Mouse (Mus musculus) MEL (cell line): ENCODE data around the gene Dpm2. TPM values are rescaled to one million over a fixed set of nuclear protein-coding genes. Genes with fewer than 3 reads are reported as not detected.

Experiments
- DNase-seq: peaks from one replicate; pipeline ENCODE4 v3.0.0; 2011; ENCODE audit warnings: low read depth, low spot score
- H3K27ac ChIP-seq: 2 replicates; pipeline ENCODE4 v1.5.1; 2012; ENCODE audit warnings: low read depth, mild to moderate bottlenecking, control low read depth, low read length, moderate library complexity; ENCODE audit not compliant: control insufficient read depth
- H3K27me3 ChIP-seq, 2 experiments: fragments of 150-350 bp in 1 of 2; sonication (generic) in 1 of 2; 2 replicates each; pipeline ENCODE4 v1.6.1; 2012; ENCODE audit warnings: low read length in 2 of 2, mild to moderate bottlenecking in 2 of 2, improper control_type of control experiment in 1 of 2, moderate library complexity in 1 of 2; ENCODE audit not compliant: insufficient read depth in 2 of 2, control insufficient read depth in 1 of 2
- H3K36me3 ChIP-seq, 2 experiments: 2 replicates each; pipeline ENCODE4 v1.6.1; 2012 to 2014; ENCODE audit warnings: low read length in 2 of 2, improper control_type of control experiment in 1 of 2, inconsistent platforms in 1 of 2, mild to moderate bottlenecking in 1 of 2; ENCODE audit not compliant: insufficient read depth in 2 of 2, control insufficient read depth in 1 of 2
- H3K4me1 ChIP-seq, 2 experiments: fragments of 150-350 bp in 1 of 2; sonication (generic) in 1 of 2; 2 replicates each; pipeline ENCODE4 v1.6.1; 2012; ENCODE audit warnings: low read length in 2 of 2, improper control_type of control experiment in 1 of 2, mild to moderate bottlenecking in 1 of 2; ENCODE audit not compliant: insufficient read depth in 2 of 2, control insufficient read depth in 1 of 2
- H3K4me3 ChIP-seq, 2 experiments: fragments of 150-350 bp in 1 of 2; sonication (generic) in 1 of 2; 2 replicates each; pipeline ENCODE4 v1.5.1; 2012; ENCODE audit warnings: low read depth in 2 of 2, low read length in 2 of 2, mild to moderate bottlenecking in 2 of 2, moderate library complexity in 2 of 2, control low read depth in 1 of 2, improper control_type of control experiment in 1 of 2; ENCODE audit not compliant: control insufficient read depth in 1 of 2, insufficient read depth in 1 of 2
- H3K79me2 ChIP-seq: 2 replicates; pipeline ENCODE4 v1.6.1; 2012; ENCODE audit warnings: mild to moderate bottlenecking, low read length, moderate library complexity; ENCODE audit not compliant: control insufficient read depth, poor library complexity, insufficient read depth
- H3K9ac ChIP-seq: 2 replicates; pipeline ENCODE4 v1.6.1; 2012; ENCODE audit warnings: low read depth, mild to moderate bottlenecking, control low read depth, low read length, moderate library complexity; ENCODE audit not compliant: control insufficient read depth, poor library complexity, severe bottlenecking
- H3K9me3 ChIP-seq: fragments of 150-350 bp; sonication (generic); replicated peaks from 2 replicates; pipeline ENCODE4 v1.6.1; 2012; ENCODE audit warnings: mild to moderate bottlenecking, low read length, improper control_type of control experiment, moderate library complexity; ENCODE audit not compliant: insufficient read depth
- BHLHE40 ChIP-seq: IDR thresholded peaks from 2 replicates; pipeline ENCODE4 v1.6.1; 2012; ENCODE audit warnings: low read depth, mild to moderate bottlenecking, inconsistent platforms, low read length, improper control_type of control experiment, borderline replicate concordance
- CHD1 ChIP-seq: IDR thresholded peaks from 2 replicates; pipeline ENCODE4 v1.6.1; 2012; ENCODE audit warnings: low read depth, mild to moderate bottlenecking, inconsistent platforms, low read length, improper control_type of control experiment
- CHD2 ChIP-seq: IDR thresholded peaks from 2 replicates; pipeline ENCODE4 v1.6.1; 2011; ENCODE audit warnings: low read length, improper control_type of control experiment
- CTCF ChIP-seq, 3 experiments: IDR thresholded peaks in 2 of 3; conservative IDR thresholded peaks in 1 of 3; 2 replicates each; pipeline ENCODE4 v1.5.1; 2011 to 2012; ENCODE audit warnings: low read length in 3 of 3, low read depth in 2 of 3, mild to moderate bottlenecking in 2 of 3, improper control_type of control experiment in 1 of 3, inconsistent platforms in 1 of 3, mixed read lengths in 1 of 3, moderate library complexity in 1 of 3; ENCODE audit not compliant: control insufficient read depth in 1 of 3, insufficient read depth in 1 of 3, poor library complexity in 1 of 3, severe bottlenecking in 1 of 3
- EP300 ChIP-seq, 2 experiments: IDR thresholded peaks; 2 replicates each; pipeline ENCODE4 v1.6.1; 2011; ENCODE audit warnings: improper control_type of control experiment in 2 of 2, low read length in 2 of 2, low read depth in 1 of 2, mild to moderate bottlenecking in 1 of 2
- GATA1 ChIP-seq: IDR thresholded peaks from 2 replicates; pipeline ENCODE4 v1.6.1; 2011; ENCODE audit warnings: low read depth, low read length, improper control_type of control experiment
- HCFC1 ChIP-seq: IDR thresholded peaks from 2 replicates; pipeline ENCODE4 v1.6.1; 2012; ENCODE audit warnings: low read depth, mild to moderate bottlenecking, inconsistent platforms, low read length, improper control_type of control experiment, moderate library complexity
- JUND ChIP-seq: IDR thresholded peaks from 2 replicates; pipeline ENCODE4 v1.6.1; 2011; ENCODE audit warnings: low read depth, mild to moderate bottlenecking, improper control_type of control experiment, low read length
- KAT2A ChIP-seq: conservative IDR thresholded peaks from 2 replicates; pipeline ENCODE4 v1.6.1; 2012; ENCODE audit warnings: low read depth, low read length, improper control_type of control experiment, inconsistent platforms
- MAFK ChIP-seq: IDR thresholded peaks from 2 replicates; pipeline ENCODE4 v1.6.1; 2011; ENCODE audit warnings: low read depth, mild to moderate bottlenecking, low read length, improper control_type of control experiment, borderline replicate concordance
- MEF2A ChIP-seq: IDR thresholded peaks from 2 replicates; pipeline ENCODE4 v1.6.1; 2014; ENCODE audit warnings: low read depth, mild to moderate bottlenecking, inconsistent platforms, low read length, improper control_type of control experiment; ENCODE audit not compliant: poor library complexity, insufficient replicate concordance, severe bottlenecking; ENCODE audit errors: extremely low read depth
- MYB ChIP-seq: IDR thresholded peaks from 2 replicates; pipeline ENCODE4 v1.6.1; 2011; ENCODE audit warnings: mild to moderate bottlenecking, low read depth, low read length, improper control_type of control experiment
- NELFE ChIP-seq: IDR thresholded peaks from 2 replicates; pipeline ENCODE4 v1.6.1; 2011; ENCODE audit warnings: low read depth, low read length, improper control_type of control experiment
- NRF1 ChIP-seq: IDR thresholded peaks from 2 replicates; pipeline ENCODE4 v1.6.1; 2014; ENCODE audit warnings: low read depth, mild to moderate bottlenecking, inconsistent platforms, low read length, improper control_type of control experiment, moderate library complexity; ENCODE audit not compliant: poor library complexity, insufficient read depth, severe bottlenecking
- POLR2AphosphoS2 ChIP-seq: IDR thresholded peaks from 2 replicates; pipeline ENCODE4 v1.6.1; 2011; ENCODE audit warnings: low read length, improper control_type of control experiment
- POLR2AphosphoS5 ChIP-seq: IDR thresholded peaks from 2 replicates; pipeline ENCODE4 v1.6.1; 2012; ENCODE audit warnings: low read depth, borderline replicate concordance, mild to moderate bottlenecking, inconsistent platforms, low read length, moderate library complexity, mixed read lengths
- RCOR1 ChIP-seq: IDR thresholded peaks from 2 replicates; pipeline ENCODE4 v1.6.1; 2012; ENCODE audit warnings: low read depth, mild to moderate bottlenecking, inconsistent platforms, low read length, improper control_type of control experiment
- SIN3A ChIP-seq: IDR thresholded peaks from 2 replicates; pipeline ENCODE4 v1.6.1; 2012; ENCODE audit warnings: low read length, improper control_type of control experiment, inconsistent platforms
- TBP ChIP-seq: IDR thresholded peaks from 2 replicates; pipeline ENCODE4 v1.8.0; 2011; ENCODE audit warnings: low read depth, low read length, improper control_type of control experiment
- UBTF ChIP-seq: IDR thresholded peaks from 2 replicates; pipeline ENCODE4 v1.6.1; 2012; ENCODE audit warnings: low read depth, mild to moderate bottlenecking, inconsistent platforms, low read length, improper control_type of control experiment, moderate library complexity, borderline replicate concordance; ENCODE audit not compliant: insufficient read depth
- ZMIZ1 ChIP-seq: IDR thresholded peaks from 2 replicates; pipeline ENCODE4 v1.6.1; 2012; ENCODE audit warnings: low read depth, mild to moderate bottlenecking, inconsistent platforms, low read length, improper control_type of control experiment, moderate library complexity
- polyA plus RNA-seq, 2 experiments: library from polyadenylated mRNA; stranded (reverse) in 1 of 2; unstranded in 1 of 2; fragments of >175 nt in 1 of 2; fragments of >200 nt in 1 of 2; gene quantifications; 2 replicates each; pipeline versions ENCODE4 v1.2.1 to v1.2.4; 2012; ENCODE audit warnings: low replicate concordance in 2 of 2, low read depth in 1 of 2; ENCODE audit not compliant: insufficient read length in 2 of 2, insufficient read depth in 1 of 2, missing spikeins in 1 of 2
- total RNA-seq: library from RNA; depleted of rRNA; stranded (reverse); fragments of 300-350 nt; gene quantifications from 2 replicates; pipeline ENCODE4 v1.2.3, GENCODE M21; 2012

Gene Dpm2
- total and polyA plus RNA-seq, 3 experiments: 45.8 to 109 TPM; not detected in 1

GRCm38 (mm10) chr2:32541986-32542573 is 28.6 kb upstream of the Dpm2 start:
- TF ChIP-seq POLR2AphosphoS2 (no peak), TBP (no peak), HCFC1 (no peak), POLR2AphosphoS5 (no peak), UBTF (no peak), CHD2 (no peak), MYB (no peak), EP300 (IDR thresholded peaks at IDR 0.05; ENCODE audit: low read depth in 1 of 2, low read length in 2 of 2) (no peak), MAFK (no peak)
- TF ChIP-seq, all 39 proteins: peak for 0
- H3K36me3 ChIP-seq: peaks cover 0 to 6% of the 10 kb centered on the region in 2 experiments; a peak in 2 of 4 replicates
- H3K27me3 ChIP-seq: no peaks in the 10 kb centered on the region

DNA sequence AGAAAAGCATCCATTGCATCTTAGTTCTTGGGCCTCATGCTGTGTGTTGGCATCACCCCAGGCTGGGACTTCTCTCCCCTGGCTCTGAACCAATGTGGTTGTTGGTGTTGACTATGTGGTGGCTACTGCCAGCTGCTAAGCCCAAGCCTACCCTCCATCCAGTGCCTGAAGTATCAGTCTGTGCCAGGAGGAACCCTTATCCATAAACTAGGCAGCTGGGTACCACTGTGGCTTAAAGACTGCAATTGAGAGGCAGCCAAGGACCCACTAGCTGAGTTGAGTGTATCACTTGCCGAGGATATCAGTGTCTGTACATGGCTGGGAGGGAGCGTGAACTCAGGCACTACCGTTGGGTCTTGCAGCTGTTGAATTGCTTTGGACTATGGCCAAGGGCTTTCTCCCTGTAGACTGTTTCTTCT is 27.6 kb upstream of the Dpm2 start:
- H3K27me3 ChIP-seq: no peaks in the 10 kb centered on the region
- H3K4me1 ChIP-seq: no peaks in the 10 kb centered on the region
- no peaks in the 10 kb centered on the region for H3K36me3 ChIP-seq
- no peak overlapping the region for H3K27ac ChIP-seq
- no peak for DNase-seq
- H3K4me3 ChIP-seq: no peak overlapping the region
- no peaks in the 10 kb centered on the region for H3K79me2 ChIP-seq
- H3K9ac ChIP-seq: no peak overlapping the region
- no peaks in the 10 kb centered on the region for H3K9me3 ChIP-seq
- TF ChIP-seq GATA1: no peak
- no peak for TF ChIP-seq NELFE
- no peak for TF ChIP-seq BHLHE40
- no peak for TF ChIP-seq MAFK
- TF ChIP-seq SIN3A: no peak
- TF ChIP-seq POLR2AphosphoS5: no peak
- no peak for TF ChIP-seq KAT2A
- no peak for TF ChIP-seq MEF2A
- TF ChIP-seq CHD2: no peak
- TF ChIP-seq CHD1: no peak
- no peak for TF ChIP-seq NRF1
- no peak for TF ChIP-seq RCOR1
- TF ChIP-seq HCFC1: no peak
- TF ChIP-seq TBP: no peak
- no peak for TF ChIP-seq CTCF (IDR thresholded peaks at IDR 0.05 in 2 of 3, conservative IDR thresholded peaks at IDR 0.05 in 1 of 3; ENCODE audit: control insufficient read depth in 1 of 3, insufficient read depth in 1 of 3, low read depth in 2 of 3, low read length in 3 of 3, poor library complexity in 1 of 3, severe bottlenecking in 1 of 3)
- TF ChIP-seq JUND: no peak
- no peak for TF ChIP-seq MYB
- TF ChIP-seq ZMIZ1: no peak

More at GRCm38 (mm10) chr2:32541986-32542573, 28.6 kb upstream of the Dpm2 start:
- Histone ChIP-seq H3K9me3 (no peaks in the 10 kb centered on the region), H3K4me3 (no peak overlapping the region), H3K9ac (no peak overlapping the region), H3K27ac (no peak overlapping the region), H3K79me2 (no peaks in the 10 kb centered on the region), H3K4me1 (peaks cover 1 to 8% of the 10 kb centered on the region in 2 experiments; a peak in 2 of 4 replicates)
- DNase-seq: peak; percentile 44
